Mouse (Mus musculus): ENCODE measurements around the gene Pgm1. TPM values are rescaled to one million over a fixed set of nuclear protein-coding genes. Genes with fewer than 3 reads are reported as not detected.
A peak's percentile ranks its signal among the peaks of the same experiment; 100 is the strongest.

The Pgm1 gene
- polyA plus RNA-seq (2014; fragmentation: Nextera tagmentation; extraction: Ambion mirVana), result 78.2 and 95.1 TPM in 2 replicates

GRCm38 (mm10) chr4:99929149-99929612, at the start of gene Pgm1:
Pgm1 (plus strand) TSS chr4:99929414.
- Histone ChIP-seq H3K27me3 (ENCODE audit: control insufficient read depth, insufficient read depth, low read length) (no peaks in the 10 kb centered on the region), H3K4me1 (ENCODE audit: control insufficient read depth, insufficient read depth, low read length) (peaks cover 11% of the 10 kb centered on the region; the same call in 1 of the 2 replicates), H3K9ac (replicated peaks; ENCODE audit: low read depth, low read length) (peak within 1 kb of the TSS; percentile 54), H3K4me2 (replicated peaks; ENCODE audit: low read depth, low read length) (peak within 1 kb of the TSS; percentile 93), H3K9me3 (ENCODE audit: control insufficient read depth, low read depth, low read length) (no peaks in the 10 kb centered on the region), H3K27ac (ENCODE audit: low read length) (peak within 1 kb of the TSS; percentile 86), H3K36me3 (ENCODE audit: control insufficient read depth, insufficient read depth, low read length) (no peaks in the 10 kb centered on the region), H3K4me3 (ENCODE audit: low read depth, low read length) (peak within 1 kb of the TSS; percentile 67)
- ATAC-seq (ENCODE audit: insufficient number of reproducible peaks, insufficient read depth, low FRiP score, low read depth), result peak; percentile 88
- 4% methylated on average over 23 of the region's 23 CpGs for WGBS

DNA sequence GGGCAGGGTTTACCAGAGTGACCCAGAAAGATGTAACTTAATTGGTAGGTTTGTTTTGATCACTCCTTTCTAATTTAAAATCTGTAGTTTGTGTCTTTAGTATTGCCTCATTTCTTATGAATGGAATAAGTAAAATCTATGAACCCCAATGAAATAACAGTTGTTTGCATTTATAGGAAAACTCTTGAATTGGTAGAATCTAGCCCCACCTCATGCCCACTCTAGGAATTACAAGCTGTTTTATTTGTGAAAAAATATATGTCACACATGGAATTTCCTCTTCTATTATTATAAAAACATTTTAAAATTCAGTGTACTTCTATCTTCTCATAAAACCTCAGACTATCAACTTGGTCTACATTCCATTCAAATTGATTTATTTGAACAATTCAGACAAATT, 47.3 kb upstream of the Pgm1 start:
- ATAC-seq (ENCODE audit: insufficient number of reproducible peaks, insufficient read depth, low FRiP score, low read depth), result no peak
- Histone ChIP-seq H3K9me3 (ENCODE audit: control insufficient read depth, low read depth, low read length) (no peaks in the 10 kb centered on the region), H3K9ac (replicated peaks; ENCODE audit: low read depth, low read length) (no peak overlapping the region), H3K36me3 (ENCODE audit: control insufficient read depth, insufficient read depth, low read length) (no peaks in the 10 kb centered on the region), H3K27ac (ENCODE audit: low read length) (no peak overlapping the region), H3K4me3 (ENCODE audit: low read depth, low read length) (no peak overlapping the region), H3K4me1 (ENCODE audit: control insufficient read depth, insufficient read depth, low read length) (no peaks in the 10 kb centered on the region), H3K27me3 (ENCODE audit: control insufficient read depth, insufficient read depth, low read length) (no peaks in the 10 kb centered on the region), H3K4me2 (replicated peaks; ENCODE audit: low read depth, low read length) (no peak overlapping the region)

DNA sequence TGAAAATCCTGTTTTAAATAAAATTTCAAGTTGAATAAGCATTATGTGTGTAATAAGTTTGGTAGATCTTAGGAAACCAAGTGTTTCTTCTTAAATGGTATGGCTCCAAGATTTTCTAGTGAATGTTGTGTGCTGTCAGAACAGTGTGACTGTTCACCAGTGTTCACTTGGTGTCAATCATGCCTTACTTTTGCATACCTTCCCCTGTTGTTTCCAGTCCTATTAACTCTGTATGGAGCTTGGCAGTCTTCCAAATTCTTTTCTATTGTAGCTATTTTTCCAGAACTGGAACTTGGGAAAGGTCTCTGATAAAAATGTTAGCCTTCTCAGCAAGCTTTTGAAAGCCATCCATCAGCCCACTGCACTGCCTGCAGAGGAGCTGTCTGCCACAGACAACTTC, 46.8 kb upstream of the Pgm1 start:
- no peaks in the 10 kb centered on the region for H3K4me1 ChIP-seq (ENCODE audit: control insufficient read depth, insufficient read depth, low read length)
- no peak overlapping the region for H3K4me3 ChIP-seq (ENCODE audit: low read depth, low read length)
- ATAC-seq (ENCODE audit: insufficient number of reproducible peaks, insufficient read depth, low FRiP score, low read depth), result no peak
- no peak overlapping the region for H3K27ac ChIP-seq (ENCODE audit: low read length)
- H3K4me2 ChIP-seq (replicated peaks; ENCODE audit: low read depth, low read length), result no peak overlapping the region
- no peak overlapping the region for H3K9ac ChIP-seq (replicated peaks; ENCODE audit: low read depth, low read length)
- no peaks in the 10 kb centered on the region for H3K36me3 ChIP-seq (ENCODE audit: control insufficient read depth, insufficient read depth, low read length)
- no peaks in the 10 kb centered on the region for H3K27me3 ChIP-seq (ENCODE audit: control insufficient read depth, insufficient read depth, low read length)
- H3K9me3 ChIP-seq (ENCODE audit: control insufficient read depth, low read depth, low read length), result no peaks in the 10 kb centered on the region

DNA sequence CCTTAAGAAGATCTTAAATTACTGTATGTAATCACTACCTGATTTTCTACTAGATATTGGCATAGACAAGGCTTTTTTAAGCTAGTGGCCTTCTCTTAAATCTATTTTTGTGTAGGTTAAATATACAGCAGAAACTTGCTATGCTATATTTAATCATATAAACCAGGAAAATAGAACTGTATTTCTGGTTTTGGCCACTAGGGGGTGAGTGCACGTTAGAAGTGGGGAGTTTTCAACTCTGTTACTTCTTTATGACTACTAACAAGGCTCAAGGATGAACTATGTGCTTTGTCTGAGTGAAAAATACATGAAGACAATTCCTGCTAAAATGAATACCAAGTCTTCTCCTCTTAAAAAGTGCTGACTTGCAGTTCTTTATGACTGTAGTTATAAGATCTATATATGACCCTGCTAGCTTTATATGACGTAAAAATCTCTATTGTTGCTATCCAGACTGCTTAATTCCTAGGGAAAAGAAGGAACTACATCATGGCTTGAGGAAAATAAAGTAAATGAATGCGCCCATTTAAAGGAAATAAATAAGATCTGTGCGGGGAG, 15.2 kb upstream of the Pgm1 start:
- Histone ChIP-seq H3K9ac (replicated peaks; ENCODE audit: low read depth, low read length) (no peak overlapping the region), H3K9me3 (ENCODE audit: control insufficient read depth, low read depth, low read length) (no peaks in the 10 kb centered on the region), H3K27me3 (ENCODE audit: control insufficient read depth, insufficient read depth, low read length) (no peaks in the 10 kb centered on the region), H3K27ac (ENCODE audit: low read length) (no peak overlapping the region), H3K4me3 (ENCODE audit: low read depth, low read length) (no peak overlapping the region), H3K4me1 (ENCODE audit: control insufficient read depth, insufficient read depth, low read length) (no peaks in the 10 kb centered on the region), H3K36me3 (ENCODE audit: control insufficient read depth, insufficient read depth, low read length) (no peaks in the 10 kb centered on the region), H3K4me2 (replicated peaks; ENCODE audit: low read depth, low read length) (no peak overlapping the region)
- WGBS, result 71% methylated on average over 4 of the region's 4 CpGs
- no peak for ATAC-seq (ENCODE audit: insufficient number of reproducible peaks, insufficient read depth, low FRiP score, low read depth)

DNA sequence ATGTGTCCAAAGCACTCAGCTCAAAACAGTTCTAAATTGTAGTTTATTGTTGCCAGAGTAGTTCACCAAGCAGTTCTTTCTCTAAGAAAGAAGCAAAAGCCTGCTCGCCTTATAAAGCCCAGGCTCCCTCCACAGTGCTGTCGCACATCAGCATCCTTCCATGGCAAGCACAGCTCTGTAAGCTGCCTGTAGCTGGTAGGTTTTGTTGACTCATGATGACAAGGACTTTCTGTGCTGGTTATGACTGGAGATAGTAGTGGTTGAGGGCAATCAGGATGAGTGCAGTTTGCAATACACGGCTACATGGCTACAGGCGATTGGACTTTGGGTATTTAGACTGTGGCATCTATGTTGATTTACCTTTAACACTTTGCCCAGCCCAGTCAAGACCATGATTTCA, 2.8 kb upstream of the Pgm1 start:
- H3K4me1 ChIP-seq (ENCODE audit: control insufficient read depth, insufficient read depth, low read length), result peaks cover 11% of the 10 kb centered on the region; the same call in 1 of the 2 replicates
- no peak overlapping the region for H3K27ac ChIP-seq (ENCODE audit: low read length)
- 84% methylated on average over 4 of the region's 4 CpGs for WGBS
- H3K4me2 ChIP-seq (replicated peaks; ENCODE audit: low read depth, low read length), result no peak overlapping the region
- H3K9ac ChIP-seq (replicated peaks; ENCODE audit: low read depth, low read length), result no peak overlapping the region
- ATAC-seq (ENCODE audit: insufficient number of reproducible peaks, insufficient read depth, low FRiP score, low read depth), result no peak
- no peaks in the 10 kb centered on the region for H3K9me3 ChIP-seq (ENCODE audit: control insufficient read depth, low read depth, low read length)
- no peaks in the 10 kb centered on the region for H3K36me3 ChIP-seq (ENCODE audit: control insufficient read depth, insufficient read depth, low read length)
- H3K4me3 ChIP-seq (ENCODE audit: low read depth, low read length), result no peak overlapping the region
- H3K27me3 ChIP-seq (ENCODE audit: control insufficient read depth, insufficient read depth, low read length), result no peaks in the 10 kb centered on the region

GRCm38 (mm10) chr4:99928521-99928920, 693 bp upstream of the Pgm1 start:
- WGBS, result 46% methylated on average over 6 of the region's 6 CpGs
- Histone ChIP-seq H3K4me3 (ENCODE audit: low read depth, low read length) (no peak overlapping the region), H3K27me3 (ENCODE audit: control insufficient read depth, insufficient read depth, low read length) (no peaks in the 10 kb centered on the region), H3K4me2 (replicated peaks; ENCODE audit: low read depth, low read length) (no peak overlapping the region), H3K27ac (ENCODE audit: low read length) (no peak overlapping the region; the same call in 1 of the 2 replicates), H3K4me1 (ENCODE audit: control insufficient read depth, insufficient read depth, low read length) (peaks cover 11% of the 10 kb centered on the region; the same call in 1 of the 2 replicates), H3K36me3 (ENCODE audit: control insufficient read depth, insufficient read depth, low read length) (no peaks in the 10 kb centered on the region), H3K9me3 (ENCODE audit: control insufficient read depth, low read depth, low read length) (no peaks in the 10 kb centered on the region), H3K9ac (replicated peaks; ENCODE audit: low read depth, low read length) (no peak overlapping the region)
- no peak for ATAC-seq (ENCODE audit: insufficient number of reproducible peaks, insufficient read depth, low FRiP score, low read depth)

- peak; percentile 90 for ATAC-seq (ENCODE audit: insufficient number of reproducible peaks, insufficient read depth, low FRiP score, low read depth)
- 2% methylated on average over 57 of the region's 57 CpGs for WGBS
- H3K36me3 ChIP-seq (ENCODE audit: control insufficient read depth, insufficient read depth, low read length), result no peaks in the 10 kb centered on the region
- H3K4me3 ChIP-seq (ENCODE audit: low read depth, low read length), result peak within 1 kb of the TSS; percentile 67
- peaks cover 11% of the 10 kb centered on the region; the same call in 1 of the 2 replicates for H3K4me1 ChIP-seq (ENCODE audit: control insufficient read depth, insufficient read depth, low read length)
- peak within 1 kb of the TSS; percentile 54 for H3K9ac ChIP-seq (replicated peaks; ENCODE audit: low read depth, low read length)
- no peaks in the 10 kb centered on the region for H3K27me3 ChIP-seq (ENCODE audit: control insufficient read depth, insufficient read depth, low read length)
- H3K27ac ChIP-seq (ENCODE audit: low read length), result peak within 1 kb of the TSS; percentile 86
- H3K4me2 ChIP-seq (replicated peaks; ENCODE audit: low read depth, low read length), result peak within 1 kb of the TSS; percentile 93
- no peaks in the 10 kb centered on the region for H3K9me3 ChIP-seq (ENCODE audit: control insufficient read depth, low read depth, low read length)
Measured at GRCm38 (mm10) chr4:99929613-99930517, 651 bp downstream of the Pgm1 start, which contains the start of gene Itgb3bp. Itgb3bp (minus strand) TSS chr4:99929813.

GRCm38 (mm10) chr4:99930518-99931239, 1.5 kb downstream of the Pgm1 start:
- H3K9ac ChIP-seq (replicated peaks; ENCODE audit: low read depth, low read length), result no peak overlapping the region
- H3K27ac ChIP-seq (ENCODE audit: low read length), result no peak overlapping the region
- peaks cover 11% of the 10 kb centered on the region; the same call in 1 of the 2 replicates for H3K4me1 ChIP-seq (ENCODE audit: control insufficient read depth, insufficient read depth, low read length)
- WGBS, result 52% methylated on average over 10 of the region's 10 CpGs
- H3K27me3 ChIP-seq (ENCODE audit: control insufficient read depth, insufficient read depth, low read length), result no peaks in the 10 kb centered on the region
- no peaks in the 10 kb centered on the region for H3K36me3 ChIP-seq (ENCODE audit: control insufficient read depth, insufficient read depth, low read length)
- ATAC-seq (ENCODE audit: insufficient number of reproducible peaks, insufficient read depth, low FRiP score, low read depth), result no peak
- H3K9me3 ChIP-seq (ENCODE audit: control insufficient read depth, low read depth, low read length), result no peaks in the 10 kb centered on the region
- H3K4me2 ChIP-seq (replicated peaks; ENCODE audit: low read depth, low read length), result peak overlapping the region; percentile 93
- peak overlapping the region; percentile 67; the same call in 1 of the 2 replicates for H3K4me3 ChIP-seq (ENCODE audit: low read depth, low read length)
